Mouse (Mus musculus) hindbrain, postnatal 0 days (tissue): ENCODE results near the gene Slc17a5. TPM values are rescaled to one million over a fixed set of nuclear protein-coding genes. Genes with fewer than 3 reads are reported as not detected.
"Not testable (repeated sequence)": the region's sequence is repeated elsewhere in the genome, so short reads cannot be mapped to it uniquely, and the experiment has no call there.

ENCODE experiments used
- ATAC-seq: fragments of 200-750 bp; cut with Nextera tagmentation; 2 replicates; pipeline ENCODE4 v1.8.0; 2017; ENCODE audit warnings: mild to moderate bottlenecking, moderate TSS enrichment, moderate library complexity
- DNase-seq: peaks from one replicate; pipeline ENCODE4 v3.0.0-alpha.2; 2015; ENCODE audit warnings: low spot score
- H3K27ac ChIP-seq: fragments of 300-500 bp; sonication (generic); 2 replicates; pipeline ENCODE4 v1.5.1; 2014; ENCODE audit warnings: mild to moderate bottlenecking
- H3K27me3 ChIP-seq: fragments of 300-500 bp; sonication (generic); 2 replicates; pipeline ENCODE4 v1.6.1; 2014; ENCODE audit warnings: low read length, mixed read lengths; ENCODE audit not compliant: insufficient read depth
- H3K36me3 ChIP-seq: fragments of 300-500 bp; sonication (generic); 2 replicates; pipeline ENCODE4 v1.6.1; 2014; ENCODE audit warnings: low read length, mixed read lengths; ENCODE audit not compliant: insufficient read depth
- H3K4me1 ChIP-seq: fragments of 300-500 bp; sonication (generic); 2 replicates; pipeline ENCODE4 v1.6.1; 2014; ENCODE audit warnings: antibody characterized with exemption, low read length, mixed read lengths; ENCODE audit not compliant: insufficient read depth
- H3K4me2 ChIP-seq: fragments of 300-500 bp; sonication (generic); 2 replicates; pipeline ENCODE4 v1.6.1; 2014; ENCODE audit warnings: low read depth, mild to moderate bottlenecking, low read length, moderate library complexity, mixed read lengths
- H3K4me3 ChIP-seq: fragments of 300-500 bp; sonication (generic); 2 replicates; pipeline ENCODE4 v1.5.1; 2014; ENCODE audit warnings: low read length
- H3K9ac ChIP-seq: fragments of 300-500 bp; sonication (generic); replicated peaks from 2 replicates; pipeline ENCODE4 v1.6.1; 2014; ENCODE audit warnings: mild to moderate bottlenecking, low read length, moderate library complexity, mixed read lengths
- H3K9me3 ChIP-seq: fragments of 300-500 bp; sonication (generic); 2 replicates; pipeline ENCODE4 v1.6.1; 2016; ENCODE audit warnings: low read length, mixed read lengths
- CTCF ChIP-seq: IDR thresholded peaks from 2 replicates; pipeline ENCODE4 v1.5.1; 2016; ENCODE audit warnings: antibody characterized with exemption, control low read depth, low read depth
- WGBS: fragments of 180-500 bp; shearing (Covaris S2); extraction: QIAGEN DNeasy Blood & Tissue Kit; methylation state at CpG from one replicate; pipeline ENCODE4 v1.1.7; 2014; 5-methylcytosine and 5-hydroxymethylcytosine counted together
- polyA plus RNA-seq: library from polyadenylated mRNA; unstranded; fragments of >200 nt; fragmentation: Nextera tagmentation; extraction: Ambion mirVana; gene quantifications from 2 replicates; pipeline ENCODE4 v1.2.1, GENCODE M21; 2015
- total RNA-seq: library from RNA; depleted of rRNA; stranded (reverse); fragments of >200 nt; gene quantifications from 2 replicates; pipeline ENCODE4 v1.2.3, GENCODE M21; 2014

Gene Slc17a5
- total and polyA plus RNA-seq, 2 experiments from 2014 or later: 9.9 to 16.6 TPM

DNA sequence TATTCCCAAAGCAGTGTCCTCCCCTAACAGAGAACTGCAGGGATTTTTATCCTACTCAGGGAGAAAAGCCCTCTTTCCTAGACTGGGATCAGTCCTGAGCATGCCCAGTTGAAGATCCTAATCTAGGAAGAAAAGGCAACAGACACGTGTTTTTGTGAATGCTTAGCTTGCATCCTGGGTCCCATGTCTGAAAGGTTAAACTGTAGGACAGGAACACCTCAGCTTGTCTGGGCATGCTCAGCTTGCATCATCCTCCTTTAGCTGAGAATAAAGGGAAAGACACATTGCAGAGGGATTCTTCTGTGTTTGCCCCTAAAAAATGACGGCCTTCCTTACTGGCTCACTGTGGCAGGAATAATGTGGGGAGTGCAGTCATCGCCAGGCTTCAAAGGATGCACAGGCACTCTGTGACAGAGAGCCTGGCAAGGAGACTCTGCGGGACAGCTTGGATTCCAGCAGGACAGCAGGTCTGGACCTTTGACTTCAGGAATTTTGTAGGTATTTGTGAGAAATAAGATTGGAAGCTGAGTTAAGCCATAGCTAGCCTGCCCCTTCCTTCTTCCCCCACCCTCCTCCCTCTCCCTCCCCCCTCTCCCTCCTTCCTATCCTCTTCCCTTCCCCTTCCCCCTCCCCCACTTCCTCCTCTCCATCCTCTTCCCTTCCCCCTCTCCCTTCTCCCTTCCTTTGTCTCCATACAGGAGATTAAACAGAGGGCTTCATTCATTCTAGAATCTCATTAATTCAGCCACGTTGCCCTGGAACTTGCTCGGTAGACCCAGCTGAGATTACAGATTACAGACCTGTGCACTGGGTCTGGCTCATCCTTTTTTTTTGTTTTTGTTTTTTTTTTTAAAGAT, 84.4 kb downstream of the Slc17a5 start:
- Histone ChIP-seq H3K4me1 (peaks cover 10% of the 10 kb centered on the region), H3K36me3 (no peaks in the 10 kb centered on the region)

DNA sequence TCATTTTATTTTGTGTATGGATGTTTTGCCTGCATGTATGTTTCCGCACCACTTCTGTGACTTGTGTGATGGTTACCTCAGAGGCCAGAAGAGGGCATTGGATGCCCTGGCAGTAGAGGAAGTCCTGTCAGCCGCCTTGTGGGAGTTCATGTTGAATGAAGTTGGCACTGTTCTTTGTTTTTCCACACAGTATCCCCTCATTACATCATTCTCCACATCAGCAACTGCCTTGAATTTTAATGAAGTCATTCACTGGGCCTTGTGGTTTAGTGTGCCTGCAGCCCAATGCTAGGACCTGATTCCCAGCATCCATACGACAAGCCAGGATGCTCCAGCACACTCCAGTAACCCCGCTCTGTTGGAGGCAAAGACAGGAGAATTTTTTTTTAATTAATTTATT, 86.6 kb downstream of the Slc17a5 start:
- DNase-seq: peak; percentile 64
- TF ChIP-seq CTCF: peak; percentile 35; the same call in 1 of the 2 replicates
- no peaks in the 10 kb centered on the region for H3K36me3 ChIP-seq
- H3K4me2 ChIP-seq: no peak overlapping the region
- no peak overlapping the region for H3K9ac ChIP-seq
- H3K27me3 ChIP-seq: no peaks in the 10 kb centered on the region
- 54% methylated on average over 4 of the region's 4 CpGs for WGBS
- H3K9me3 ChIP-seq: no peaks in the 10 kb centered on the region
- ATAC-seq: peak; percentile 70
- no peak overlapping the region for H3K27ac ChIP-seq
- peaks cover 10% of the 10 kb centered on the region for H3K4me1 ChIP-seq
- H3K4me3 ChIP-seq: no peak overlapping the region

More for the DNA sequence above, 84.4 kb downstream of the Slc17a5 start:
- Histone ChIP-seq H3K9ac (peak overlapping the region; percentile 35; the same call in 1 of the 2 replicates), H3K27ac (peak overlapping the region; percentile 77), H3K4me2 (peak overlapping the region; percentile 48), H3K9me3 (no peaks in the 10 kb centered on the region), H3K27me3 (no peaks in the 10 kb centered on the region), H3K4me3 (no peak overlapping the region)
- ATAC-seq (peak; percentile 73), DNase-seq (peak; percentile 60)
- 4% methylated on average over 6 of the region's 6 CpGs for WGBS
- no peak for TF ChIP-seq CTCF

DNA sequence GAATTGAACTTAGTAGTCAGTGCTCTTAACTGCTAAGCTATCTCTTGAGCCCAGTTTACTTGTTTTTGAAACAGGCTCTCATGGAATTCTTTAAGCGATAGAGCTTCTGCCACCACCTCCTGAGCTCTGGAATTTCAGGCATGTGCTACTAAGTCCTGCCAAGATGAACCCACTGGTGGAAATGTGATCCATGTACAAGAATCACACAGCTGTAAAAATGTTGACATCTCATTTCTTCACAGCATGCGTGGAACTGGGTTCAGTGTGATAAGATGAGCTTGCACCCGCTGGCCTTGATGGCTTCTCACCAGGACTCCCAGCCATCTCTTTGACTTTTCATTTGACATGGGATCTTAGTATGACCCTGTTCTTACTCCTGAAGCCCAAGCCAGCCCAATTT, 87.5 kb downstream of the Slc17a5 start:
- TF ChIP-seq CTCF: no peak
- peaks cover 10% of the 10 kb centered on the region for H3K4me1 ChIP-seq
- WGBS: 65% methylated on average over 3 of the region's 3 CpGs
- H3K27me3 ChIP-seq: no peaks in the 10 kb centered on the region
- H3K4me2 ChIP-seq: no peak overlapping the region
- no peak overlapping the region for H3K9ac ChIP-seq
- ATAC-seq (no peak), DNase-seq (no peak)
- no peak overlapping the region for H3K27ac ChIP-seq
- no peaks in the 10 kb centered on the region for H3K9me3 ChIP-seq
- no peaks in the 10 kb centered on the region for H3K36me3 ChIP-seq
- no peak overlapping the region for H3K4me3 ChIP-seq

DNA sequence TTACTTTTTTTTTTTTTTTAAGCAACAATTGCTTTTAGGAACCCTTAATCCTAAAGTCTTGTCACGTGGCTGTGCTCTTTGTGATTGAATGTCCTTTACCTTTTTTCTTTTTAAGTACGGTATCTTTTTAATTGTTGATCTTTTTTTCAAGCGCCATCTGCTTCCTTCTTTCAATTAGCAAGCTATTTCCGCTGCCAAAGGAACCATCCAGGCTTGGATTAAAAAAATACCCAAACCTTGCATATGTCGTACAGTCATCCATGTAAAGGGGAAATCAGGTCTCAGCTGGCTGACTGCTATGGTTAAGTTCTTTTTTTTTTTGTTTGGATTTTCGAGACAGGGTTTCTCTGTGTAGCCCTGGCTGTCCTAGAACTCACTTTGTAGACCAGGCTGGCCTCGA, 94.7 kb downstream of the Slc17a5 start:
- 71% methylated on average over 7 of the region's 7 CpGs for WGBS
- no peak overlapping the region for H3K27ac ChIP-seq
- no peak for DNase-seq
- H3K9me3 ChIP-seq: no peaks in the 10 kb centered on the region
- TF ChIP-seq CTCF: no peak
- H3K4me3 ChIP-seq: no peak overlapping the region
- H3K4me1 ChIP-seq: no peaks in the 10 kb centered on the region
- H3K4me2 ChIP-seq: no peak overlapping the region
- H3K9ac ChIP-seq: no peak overlapping the region
- H3K36me3 ChIP-seq: no peaks in the 10 kb centered on the region
- no peak for ATAC-seq
- H3K27me3 ChIP-seq: no peaks in the 10 kb centered on the region

DNA sequence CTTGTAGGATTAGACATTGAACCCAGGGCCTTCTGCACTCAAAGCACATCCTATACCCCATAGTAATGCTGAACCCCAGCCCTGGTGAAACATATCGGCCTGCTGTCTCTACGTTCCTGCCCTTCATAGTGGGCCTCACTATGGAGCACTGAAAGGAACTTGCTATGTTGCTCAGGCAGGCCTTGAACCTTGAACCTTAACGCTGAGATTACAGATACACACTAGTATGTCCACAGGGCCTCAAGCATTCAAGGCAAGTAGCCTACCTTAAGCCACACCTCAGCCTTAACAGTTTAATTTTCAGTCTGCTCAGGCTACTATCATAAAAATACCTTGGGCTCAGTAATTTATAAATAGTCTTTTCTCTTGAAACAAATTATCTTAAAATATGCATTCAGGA, 95.6 kb downstream of the Slc17a5 start:
- H3K4me1 ChIP-seq: no peaks in the 10 kb centered on the region
- no peaks in the 10 kb centered on the region for H3K36me3 ChIP-seq
- ATAC-seq (no peak), DNase-seq (no peak)
- H3K27ac ChIP-seq: no peak overlapping the region
- no peak overlapping the region for H3K9ac ChIP-seq
- no peaks in the 10 kb centered on the region for H3K9me3 ChIP-seq
- no peak overlapping the region for H3K4me2 ChIP-seq
- no peaks in the 10 kb centered on the region for H3K27me3 ChIP-seq
- TF ChIP-seq CTCF: no peak
- no peak overlapping the region for H3K4me3 ChIP-seq
- WGBS: 83% methylated on average over 3 of the region's 3 CpGs

DNA sequence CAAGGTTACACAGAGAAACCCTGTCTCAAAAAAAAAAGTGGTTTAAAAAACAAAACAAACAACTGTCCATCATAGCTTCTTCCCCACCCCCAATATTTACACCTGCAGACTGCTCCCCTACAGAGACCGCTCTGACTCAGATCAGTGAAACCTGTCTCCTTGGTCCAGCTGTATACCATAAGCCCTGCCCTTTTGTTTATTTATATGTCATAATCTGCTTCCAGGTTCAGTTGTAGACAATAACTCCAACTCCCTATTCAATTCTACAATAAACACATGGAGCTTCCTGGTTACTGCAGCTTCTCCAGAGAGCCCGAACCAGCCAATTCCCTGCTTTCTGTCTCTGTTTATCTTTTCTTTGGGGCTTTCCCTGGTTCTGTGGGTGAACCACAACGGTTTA, 96.7 kb downstream of the Slc17a5 start:
- Histone ChIP-seq H3K4me2 (no peak overlapping the region), H3K4me3 (no peak overlapping the region), H3K27me3 (no peaks in the 10 kb centered on the region), H3K36me3 (no peaks in the 10 kb centered on the region), H3K27ac (no peak overlapping the region), H3K9ac (no peak overlapping the region), H3K4me1 (no peaks in the 10 kb centered on the region), H3K9me3 (no peaks in the 10 kb centered on the region)
- DNase-seq: no peak
- WGBS: 89% methylated on average over 3 of the region's 3 CpGs
- no peak for ATAC-seq
- no peak for TF ChIP-seq CTCF

DNA sequence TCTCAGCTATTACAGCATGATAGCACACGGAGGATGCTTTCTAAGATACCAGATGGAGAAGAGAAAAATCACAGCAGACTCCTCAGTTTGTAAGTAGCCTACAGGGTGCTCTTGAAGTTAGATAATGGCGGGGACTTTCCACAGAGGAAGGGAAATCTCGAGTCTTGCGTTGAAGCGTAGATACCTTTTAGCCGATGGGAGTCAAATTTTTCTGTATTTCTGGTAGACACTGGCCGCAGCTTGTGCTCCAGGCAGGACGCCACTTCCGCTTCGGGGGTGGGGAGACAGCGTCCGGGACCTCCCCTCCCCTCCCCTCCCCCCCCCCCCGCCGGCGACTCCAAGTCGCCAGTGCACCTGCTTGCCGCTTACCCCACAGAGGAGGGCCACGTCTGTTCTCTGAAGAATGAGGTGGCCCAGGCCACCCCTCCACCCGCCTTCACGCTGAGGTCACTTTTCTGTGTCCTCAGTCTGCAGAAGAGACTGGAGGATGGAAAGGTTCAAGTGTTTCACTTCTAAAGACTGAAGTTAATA, 98.9 kb downstream of the Slc17a5 start, which contains the start of gene Eef1a1:
Gene Eef1a1 (minus strand): TSS at position 262 of the 531 bp plus-strand sequence.
- H3K9ac ChIP-seq: peak within 1 kb of the TSS; percentile 53
- no peaks in the 10 kb centered on the region for H3K9me3 ChIP-seq
- TF ChIP-seq CTCF: no peak
- ATAC-seq (peak; percentile 60), DNase-seq (peak; percentile 58)
- H3K27ac ChIP-seq: peak within 1 kb of the TSS; percentile 73
- no peaks in the 10 kb centered on the region for H3K36me3 ChIP-seq
- peak within 1 kb of the TSS; percentile 67 for H3K4me2 ChIP-seq
- 1% methylated on average over 18 of the region's 20 CpGs for WGBS
- H3K4me1 ChIP-seq: no peaks in the 10 kb centered on the region
- H3K4me3 ChIP-seq: peak within 1 kb of the TSS; percentile 40
- no peaks in the 10 kb centered on the region for H3K27me3 ChIP-seq

DNA sequence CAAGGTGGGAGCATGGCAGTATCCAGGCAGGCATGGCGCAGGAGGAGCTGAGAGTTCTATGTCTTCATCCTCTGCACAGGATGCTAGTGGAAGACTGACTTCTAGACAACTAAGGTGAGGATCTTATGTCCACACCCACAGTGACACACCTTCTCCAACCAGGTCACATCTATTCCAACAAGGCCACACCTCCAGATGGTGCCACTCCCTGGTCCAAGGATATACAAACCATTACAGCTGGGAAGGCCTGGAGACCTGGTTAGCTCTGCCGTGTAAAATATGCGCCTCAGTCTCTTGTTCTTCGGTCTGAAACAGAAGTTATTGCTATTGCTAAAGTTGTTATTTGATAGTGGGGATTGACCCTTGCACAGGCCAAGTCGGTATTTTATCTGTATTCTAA, 99.8 kb downstream of the Slc17a5 start:
- H3K9ac ChIP-seq, H3K27me3 ChIP-seq, ATAC-seq, H3K4me1 ChIP-seq, H3K27ac ChIP-seq, H3K36me3 ChIP-seq, H3K9me3 ChIP-seq, H3K4me3 ChIP-seq, H3K4me2 ChIP-seq, DNase-seq: not testable (repeated sequence)
- 94% methylated on average over 5 of the region's 5 CpGs for WGBS
